Mouse (Mus musculus) inflammation-experienced regulatory T-cells, adult 16 weeks (primary cell): Measurements from ENCODE around the gene Eya4. TPM values are rescaled to one million over a fixed set of nuclear protein-coding genes. Genes with fewer than 3 reads are reported as not detected.

Source experiments
- polyA plus RNA-seq: library from polyadenylated mRNA; unstranded; fragments of 100-300 nt; shearing (Covaris generic); gene quantifications from one replicate; pipeline ENCODE4 v1.2.1, GENCODE M21; 2017

Gene Eya4
- 0.11 TPM for polyA plus RNA-seq

DNA sequence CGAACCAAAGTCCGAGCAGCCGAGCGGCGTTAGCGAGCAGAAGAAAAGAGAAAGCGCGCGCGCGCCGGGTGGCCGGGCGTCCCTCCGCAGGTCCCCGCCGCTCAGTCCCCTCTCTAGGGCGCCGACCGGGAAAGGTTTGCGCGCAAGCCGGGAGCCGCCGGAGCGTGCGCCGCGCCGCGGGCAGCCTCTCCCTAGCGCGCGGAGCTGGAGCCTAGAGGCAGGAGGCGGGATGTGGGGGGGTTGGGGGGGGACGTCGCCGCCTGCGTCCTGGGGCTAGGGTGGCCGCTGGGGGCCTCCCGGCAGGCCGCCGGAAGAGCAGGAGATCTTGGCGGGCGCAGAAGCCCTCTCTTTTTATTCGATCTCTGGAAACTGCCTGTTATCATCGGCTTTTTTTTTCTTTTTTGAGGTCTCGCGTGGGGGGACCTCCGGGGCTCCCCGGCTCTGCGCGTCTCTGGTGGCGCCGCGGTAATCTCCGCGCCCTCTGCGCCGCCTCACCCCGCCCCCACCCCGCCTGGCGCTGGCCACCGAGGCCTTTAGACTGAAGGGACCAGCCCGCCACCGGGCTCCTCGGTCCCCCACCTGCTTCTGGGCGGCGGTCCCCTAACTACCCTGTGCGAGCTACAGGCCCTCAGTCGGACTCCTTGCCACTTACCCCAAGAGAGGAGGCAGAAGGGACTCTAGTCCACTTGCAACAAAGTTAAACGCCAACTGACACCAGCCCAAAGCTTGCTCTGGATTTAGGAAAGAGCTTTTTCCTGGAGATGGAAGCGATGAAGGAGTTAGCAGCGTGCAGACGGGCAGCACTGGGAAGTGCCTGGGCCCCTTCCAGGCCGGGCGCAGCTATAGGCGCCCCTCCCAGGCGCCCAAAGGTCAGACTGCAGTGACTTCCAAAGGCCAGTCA lies at the start of gene Eya4:
TSS of gene Eya4 (minus strand) at position 776 of the 901 bp plus-strand sequence.

